In genomic region chr13:55525733-55526553, GRCm38 (mm10) we compare ENCODE assay signal across 20 mouse cellular contexts. TPM values are rescaled to one million over a fixed set of nuclear protein-coding genes. Genes with fewer than 3 reads are reported as not detected.
DNase-seq lines count a peak whose midpoint lies in the region; ATAC-seq lines count a peak whose summit lies in the region.
"Had no signal": no experiment of that assay in that cellular context is flagged by ENCODE, and none has a peak within 500 bp of the region (broad histone marks: within the 10 kb centered on the region; RNA-seq: fewer than 3 reads in every experiment).

No protein-coding gene starts in this region.

- DNase-seq in heart, adult 11 months = peak; percentile 88
- DNase-seq in heart, postnatal 4 days = no peak
- peak; percentile 36 to 42 for DNase-seq in B cell, adult 2 months
- DNase-seq in fat pad, adult 2 months (ENCODE audit: extremely low read depth, low read depth, low spot score) = peak; percentile 40
- no peak for DNase-seq in left cerebral cortex, postnatal 4 days
- no peak for DNase-seq in cerebellum, adult 18-20 months
- no peak for DNase-seq in heart, adult 9 months (ENCODE audit: low spot score in 2 of 2)
- DNase-seq: adrenal gland, postnatal 25 days; cerebellum, postnatal 14 days; gastrocnemius, postnatal 14 days; kidney, adult 8-10 months; kidney, postnatal 25 days; lung, adult 2 months; lung, postnatal 14 days; thymus, postnatal 14 days had no signal

- 0 out of 2 replicates have a peak, but pooled peaks have one; percentile 20 for ATAC-seq in megakaryocyte-erythroid progenitor cell, adult 5-6 weeks (replicated peaks; ENCODE audit: low FRiP score, low TSS enrichment, poor library complexity, severe bottlenecking)
- ATAC-seq: forebrain, embryonic 15.5 days; hindbrain, embryonic 16.5 days; intestine, embryonic 15.5 days; midbrain, embryonic 15.5 days had no signal

- intact Hi-C loops in left cerebral cortex, postnatal 4 days (cut with DNase I) = no loop called here

RNA-seq across cellular contexts. Expression of gene Dok3, which starts 3.2 kb away (rescaled TPM):
- total RNA-seq in heart, postnatal 4 days (2021) = 1 to 10 TPM; 1.0 to 1.1 TPM
- total RNA-seq in megakaryocyte-erythroid progenitor cell, adult 5-6 weeks (2014; fragmentation: Nextera tagmentation) = 1.5 and 2.2 TPM in 2 replicates
- total RNA-seq in megakaryocyte-erythroid progenitor cell, adult 5-6 weeks (2017) = 1.8 and 2.9 TPM in 2 replicates
- total RNA-seq in left cerebral cortex, postnatal 4 days (2021) = 1 to 10 TPM; 6.4 to 7.2 TPM

RNA-seq across cellular contexts. Expression of gene Ddx41, which starts 10.5 kb away (rescaled TPM):
- total RNA-seq in heart, postnatal 4 days (2021) = 10 to 100 TPM; 16.9 to 18.5 TPM
- 55.0 and 56.4 TPM in 2 replicates for total RNA-seq in megakaryocyte-erythroid progenitor cell, adult 5-6 weeks (2014; fragmentation: Nextera tagmentation)
- 58.9 and 64.3 TPM in 2 replicates for total RNA-seq in megakaryocyte-erythroid progenitor cell, adult 5-6 weeks (2017)
- 10 to 100 TPM; 51.6 to 56.5 TPM for total RNA-seq in left cerebral cortex, postnatal 4 days (2021)

RNA-seq across cellular contexts. Expression of gene Pdlim7, which starts 12.5 kb away (rescaled TPM):
- total RNA-seq in heart, postnatal 4 days (2021) = 100 to 1,000 TPM; 115 to 119 TPM
- 11.5 and 13.2 TPM in 2 replicates for total RNA-seq in megakaryocyte-erythroid progenitor cell, adult 5-6 weeks (2014; fragmentation: Nextera tagmentation)
- 3.0 and 4.3 TPM in 2 replicates for total RNA-seq in megakaryocyte-erythroid progenitor cell, adult 5-6 weeks (2017)
- 10 to 100 TPM; 62.5 to 66.8 TPM for total RNA-seq in left cerebral cortex, postnatal 4 days (2021)

RNA-seq across cellular contexts. Expression of gene Dbn1, which starts 38.0 kb away (rescaled TPM):
- total RNA-seq in heart, postnatal 4 days (2021) = 10 to 100 TPM; 64.5 to 66.8 TPM
- 0.84 TPM in 1 of 2 replicates, not detected in the other for total RNA-seq in megakaryocyte-erythroid progenitor cell, adult 5-6 weeks (2014; fragmentation: Nextera tagmentation)
- total RNA-seq in megakaryocyte-erythroid progenitor cell, adult 5-6 weeks (2017) = 2.4 TPM in 1 of 2 replicates, not detected in the other
- total RNA-seq in left cerebral cortex, postnatal 4 days (2021) = 100 to 1,000 TPM; 623 to 643 TPM

RNA-seq across cellular contexts. Expression of gene Fam193b, which starts 45.0 kb away (rescaled TPM):
- 10 to 100 TPM; 21.2 to 24.0 TPM for total RNA-seq in heart, postnatal 4 days (2021)
- total RNA-seq in megakaryocyte-erythroid progenitor cell, adult 5-6 weeks (2014; fragmentation: Nextera tagmentation) = 49.7 and 72.9 TPM in 2 replicates
- 17.9 and 22.9 TPM in 2 replicates for total RNA-seq in megakaryocyte-erythroid progenitor cell, adult 5-6 weeks (2017)
- 10 to 100 TPM; 91.4 to 92.9 TPM for total RNA-seq in left cerebral cortex, postnatal 4 days (2021)

Comparison
In these comparisons a context has a peak if more than half of its experiments do, and no peak if none do; other contexts are left out.
1. DNase-seq: peak in heart, adult 11 months (single experiment), B cell, adult 2 months (2 of 2) and fat pad, adult 2 months (single experiment); none in heart, postnatal 4 days (single experiment), left cerebral cortex, postnatal 4 days (single experiment), cerebellum, adult 18-20 months (0 of 2) and heart, adult 9 months (0 of 2).
2. RNA of gene Pdlim7, which starts 12.5 kb away (total RNA-seq): 115 to 119 TPM in heart, postnatal 4 days and 62.5 to 66.8 TPM in left cerebral cortex, postnatal 4 days; 3.0 to 13.2 TPM in megakaryocyte-erythroid progenitor cell, adult 5-6 weeks; every median in the first group is over 4 times any median in the second.